Mouse (Mus musculus): Measurements from ENCODE around the gene Perp.

Perp gene

DNA sequence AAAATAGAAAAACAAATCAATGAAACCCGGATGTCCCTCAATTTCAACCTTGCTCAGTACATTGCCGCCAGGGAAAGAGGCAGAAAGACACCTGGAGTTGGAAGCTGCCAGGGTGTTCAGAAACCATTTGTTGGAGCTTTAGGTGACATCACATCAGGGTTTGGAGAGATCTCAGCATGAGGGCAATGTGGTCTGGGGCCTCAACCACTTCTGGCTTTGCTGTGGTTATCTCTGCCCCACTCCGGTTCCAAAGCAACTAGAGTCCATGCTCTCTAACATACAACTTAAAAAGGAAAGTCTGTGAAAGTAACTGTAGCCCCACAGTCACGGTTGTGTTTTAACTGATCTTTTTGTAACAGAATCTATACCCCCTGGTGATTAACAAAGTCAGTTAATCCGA is 19.9 kb downstream of the Perp start:
- DNase-seq: no peak

DNA sequence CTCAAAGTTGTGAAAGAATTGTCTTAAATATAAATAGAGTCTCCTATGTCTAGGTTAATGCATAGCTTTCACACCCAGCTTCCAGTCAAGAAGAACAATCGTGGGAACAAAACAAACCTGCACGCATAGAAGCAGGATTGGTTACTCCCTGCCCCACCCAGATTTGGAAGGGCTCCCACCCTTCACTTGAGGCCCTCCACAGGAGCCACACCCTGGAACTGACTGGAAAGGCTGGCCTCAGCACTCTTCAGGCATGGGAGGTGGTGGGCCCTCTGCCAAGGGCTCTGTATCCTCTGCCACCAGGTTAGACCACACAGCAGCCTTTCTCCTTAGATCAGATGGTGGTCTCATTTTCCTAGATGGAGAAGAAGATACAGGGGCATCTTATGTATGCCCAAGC is 26.2 kb downstream of the Perp start:
- DNase-seq: no peak

DNA sequence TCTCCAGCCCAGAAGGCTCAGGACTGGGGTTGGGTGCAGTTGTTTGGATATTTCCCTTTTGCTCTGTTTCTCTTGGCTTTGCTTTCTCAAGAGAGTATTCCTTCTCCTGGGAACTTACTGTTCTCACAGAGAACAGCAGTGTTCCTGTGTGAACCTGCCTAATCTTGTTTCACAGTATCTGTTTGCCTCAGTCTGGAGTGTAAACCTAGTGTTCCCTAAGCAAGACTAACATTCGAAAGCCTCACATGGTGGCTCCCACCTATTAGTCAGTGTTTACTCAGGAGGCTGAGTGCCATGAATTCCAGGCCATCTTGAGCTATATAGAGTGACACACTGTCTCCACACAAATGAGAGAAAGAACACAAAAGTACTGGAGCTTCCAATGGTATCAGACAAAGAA is 31.4 kb downstream of the Perp start:
- DNase-seq: no peak

DNA sequence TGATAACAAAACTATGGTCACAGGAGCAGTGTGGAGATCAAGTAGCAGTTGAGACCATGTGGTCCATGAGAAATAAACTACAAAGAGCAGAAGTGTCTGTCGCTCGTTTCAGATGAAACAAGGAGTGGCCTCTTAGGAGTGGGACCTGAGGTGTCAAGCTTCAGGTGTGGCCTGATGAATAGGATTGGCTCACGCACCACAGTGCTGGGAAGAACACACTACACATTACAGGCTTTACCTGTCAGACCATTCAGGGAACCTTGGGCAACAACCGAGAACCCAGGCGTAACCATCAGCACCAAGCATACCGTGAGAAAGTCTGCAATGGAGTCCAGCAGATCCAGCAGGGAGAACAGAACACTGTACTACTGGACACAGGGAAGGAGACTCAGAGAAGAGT is 33.3 kb downstream of the Perp start:
- no peak for DNase-seq

DNA sequence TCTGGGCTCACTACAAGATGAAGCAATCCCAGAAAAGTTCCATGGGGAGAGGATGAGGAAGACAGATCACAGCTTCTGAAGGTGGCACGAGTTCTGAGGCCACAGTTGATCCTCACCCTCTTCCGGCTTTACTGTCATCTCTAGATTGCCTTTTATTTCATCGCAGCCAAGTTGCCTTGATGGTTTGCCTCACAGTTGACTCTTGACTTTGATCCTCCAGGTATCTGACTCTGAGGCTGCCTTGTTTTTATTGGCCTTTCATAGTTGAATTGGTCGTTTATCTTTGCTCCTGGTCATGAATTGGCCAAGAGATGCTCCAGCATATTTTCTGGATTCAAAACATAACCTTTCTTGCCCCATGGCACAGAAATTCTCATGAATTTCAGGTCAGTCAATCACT is 34.3 kb downstream of the Perp start:
- no peak for DNase-seq

DNA sequence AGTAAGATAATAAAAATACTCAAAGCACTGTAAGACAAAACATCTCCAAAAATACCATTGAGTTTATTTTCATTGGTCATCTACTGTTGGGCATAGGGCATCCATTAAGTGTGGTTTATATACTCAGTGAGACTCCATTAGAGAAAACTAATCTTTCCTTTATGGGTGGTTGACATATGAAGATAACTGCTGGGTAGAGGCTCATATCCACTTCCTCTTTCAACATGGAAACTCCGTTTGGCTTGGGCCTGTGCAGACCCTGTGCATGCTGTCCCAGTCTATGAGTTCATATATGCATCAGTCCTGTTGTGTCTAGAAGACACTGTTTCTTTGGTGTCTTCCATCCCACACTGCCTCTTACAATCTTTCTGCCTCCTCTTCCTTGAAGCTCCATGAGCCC is 34.9 kb downstream of the Perp start:
- no peak for DNase-seq

- DNase-seq: no peak
These were observed 37.4 kb downstream of the Perp start for GRCm38 (mm10) chr10:18882190-18882589.

GRCm38 (mm10) chr10:18886918-18887625 is 42.3 kb downstream of the Perp start:
- no peak for DNase-seq

GRCm38 (mm10) chr10:18888751-18889150 is 43.9 kb downstream of the Perp start:
- DNase-seq: no peak

DNA sequence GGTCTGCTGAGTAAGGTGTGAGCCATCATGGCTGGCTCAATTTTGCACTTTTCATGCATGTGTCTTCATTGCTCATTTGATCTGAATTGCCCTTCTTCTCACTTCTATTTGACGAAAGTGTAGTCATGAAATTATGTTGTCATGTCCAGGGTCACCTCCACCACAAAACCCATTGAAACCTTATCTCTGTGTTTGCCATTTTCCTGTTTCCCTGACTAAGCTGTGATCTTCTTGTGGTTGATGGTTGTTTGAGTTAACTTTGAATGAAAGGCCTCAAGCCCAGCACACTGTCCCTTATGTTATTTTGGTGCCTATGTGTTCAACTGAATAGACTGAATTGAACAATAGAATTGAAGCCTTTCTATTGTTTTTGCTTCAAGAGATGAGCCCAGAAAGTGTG is 44.4 kb downstream of the Perp start:
- DNase-seq: no peak

DNA sequence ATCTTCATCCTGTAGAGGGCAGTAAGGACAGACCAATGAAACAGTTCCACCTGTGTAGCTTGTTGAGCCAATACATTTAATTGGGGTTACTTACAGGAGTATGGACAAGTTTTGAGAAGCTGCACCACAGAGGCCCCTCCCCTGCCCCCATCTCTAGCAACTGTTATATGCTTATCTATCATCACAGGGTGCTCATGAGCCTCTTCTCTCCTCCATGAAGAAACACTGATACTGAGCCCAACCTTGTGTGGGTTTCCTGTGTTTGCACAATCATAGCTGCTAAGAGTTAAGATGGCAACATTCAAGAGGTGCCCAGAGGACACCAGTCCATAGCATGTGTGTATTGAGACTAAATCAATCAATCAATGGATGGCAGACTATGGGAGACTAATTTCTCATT is 46.3 kb downstream of the Perp start:
- DNase-seq: no peak

GRCm38 (mm10) chr10:18892102-18892501 is 47.3 kb downstream of the Perp start:
- no peak for DNase-seq

DNA sequence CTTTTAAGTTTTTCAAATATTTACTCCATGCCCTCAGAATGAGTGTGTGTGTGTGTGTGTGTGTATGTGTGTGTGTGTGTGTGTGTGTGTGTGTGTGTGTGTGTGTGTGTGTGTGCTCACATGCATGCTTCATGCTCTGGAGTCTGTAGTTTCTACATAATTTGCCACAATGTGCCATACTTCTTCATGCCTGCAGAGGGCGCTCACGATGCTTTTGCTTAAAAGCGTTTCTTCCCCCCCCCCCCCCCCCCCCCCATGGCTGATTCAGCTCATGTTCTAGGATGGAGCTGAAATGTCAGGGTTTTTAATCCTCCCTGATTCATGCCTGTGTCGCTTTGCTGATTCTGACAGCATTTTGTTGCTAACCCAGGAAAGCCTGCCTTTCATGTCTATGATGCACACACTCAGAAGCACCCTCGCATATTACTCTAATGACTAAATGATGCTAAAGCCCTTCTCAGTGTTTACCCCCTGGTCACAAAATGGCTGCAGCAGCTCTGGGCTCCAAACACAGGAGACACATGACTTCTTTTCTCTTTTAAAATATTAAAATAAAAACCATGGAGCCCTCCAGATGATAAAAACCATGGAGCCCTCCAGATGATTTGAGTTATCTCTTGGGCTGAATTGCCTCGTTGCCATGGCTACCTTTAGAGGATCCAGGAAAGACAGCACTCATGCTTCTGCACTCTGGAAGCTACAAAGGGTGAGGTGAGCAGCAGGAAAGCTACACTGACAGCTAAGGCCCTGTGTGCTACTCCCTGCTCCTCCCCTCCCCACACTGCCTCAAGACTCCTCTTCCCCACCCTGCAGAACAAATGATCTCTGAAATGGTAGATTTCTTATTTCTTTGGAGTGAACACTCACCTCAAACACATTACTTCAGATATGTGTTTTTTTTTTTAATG is 49.7 kb downstream of the Perp start:
- no peak for DNase-seq

DNA sequence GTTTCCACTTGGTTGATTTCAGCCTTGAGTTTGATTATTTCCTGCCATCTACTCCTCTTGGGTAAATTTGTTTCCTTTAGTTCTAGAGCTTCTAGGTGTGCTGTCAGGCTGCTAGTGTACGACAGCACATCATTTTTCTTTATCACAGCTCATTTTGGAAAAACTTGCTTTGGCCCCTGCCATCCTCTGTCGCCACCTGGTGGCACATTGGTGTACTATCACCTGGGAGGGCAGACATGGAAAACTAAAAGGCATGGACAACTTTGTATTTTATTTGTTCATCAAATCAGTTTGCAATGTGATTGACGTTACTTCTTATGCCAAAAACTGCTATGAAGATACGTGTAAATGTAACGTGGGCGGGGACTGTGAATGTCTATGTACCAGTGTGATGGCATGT is 59.3 kb downstream of the Perp start:
- no peak for DNase-seq

All from thymus, adult 18-20 months (tissue).